Mouse (Mus musculus) midbrain, embryonic 15.5 days (tissue): ENCODE data around the gene Dennd6b. TPM values are rescaled to one million over a fixed set of nuclear protein-coding genes. Genes with fewer than 3 reads are reported as not detected.

Experiments
- ATAC-seq: fragments of 200-750 bp; cut with Nextera tagmentation; replicated peaks from 2 replicates; pipeline ENCODE4 v1.8.0; 2017; ENCODE audit warnings: moderate TSS enrichment
- H3K27ac ChIP-seq: fragments of 300-500 bp; sonication (generic); 2 replicates; pipeline ENCODE4 v1.5.1; 2015; ENCODE audit warnings: mild to moderate bottlenecking, inconsistent platforms
- H3K27me3 ChIP-seq: fragments of 300-500 bp; sonication (generic); replicated peaks from 2 replicates; pipeline ENCODE4 v1.6.1; 2015; ENCODE audit warnings: inconsistent platforms
- H3K36me3 ChIP-seq: fragments of 300-500 bp; sonication (generic); replicated peaks from 2 replicates; pipeline ENCODE4 v1.6.1; 2015; ENCODE audit warnings: inconsistent platforms
- H3K4me1 ChIP-seq: fragments of 300-500 bp; sonication (generic); 2 replicates; pipeline ENCODE4 v1.6.1; 2015; ENCODE audit warnings: inconsistent platforms
- H3K4me2 ChIP-seq: fragments of 300-500 bp; sonication (generic); 2 replicates; pipeline ENCODE4 v1.6.1; 2015; ENCODE audit warnings: inconsistent platforms, mild to moderate bottlenecking, moderate library complexity
- H3K4me3 ChIP-seq: fragments of 300-500 bp; sonication (generic); 2 replicates; pipeline ENCODE4 v1.5.1; 2015; ENCODE audit warnings: mild to moderate bottlenecking, inconsistent platforms
- H3K9ac ChIP-seq: fragments of 300-500 bp; sonication (generic); 2 replicates; pipeline ENCODE4 v1.6.1; 2015; ENCODE audit warnings: mild to moderate bottlenecking, inconsistent platforms
- H3K9me3 ChIP-seq: fragments of 300-500 bp; sonication (generic); 2 replicates; pipeline ENCODE4 v1.6.1; 2016; ENCODE audit warnings: inconsistent platforms
- WGBS: fragments of 180-500 bp; shearing (Covaris S2); methylation state at CpG from one replicate; pipeline ENCODE4 v1.1.7; 2015; ENCODE audit warnings: mixed read lengths; 5-methylcytosine and 5-hydroxymethylcytosine counted together
- polyA plus RNA-seq: library from polyadenylated mRNA; unstranded; fragments of >200 nt; fragmentation: Nextera tagmentation; extraction: Ambion mirVana; gene quantifications from 2 replicates; pipeline ENCODE4 v1.2.1, GENCODE M21; 2015

The Dennd6b gene
- polyA plus RNA-seq, 1 experiment from 2014 or later: 123 TPM

DNA sequence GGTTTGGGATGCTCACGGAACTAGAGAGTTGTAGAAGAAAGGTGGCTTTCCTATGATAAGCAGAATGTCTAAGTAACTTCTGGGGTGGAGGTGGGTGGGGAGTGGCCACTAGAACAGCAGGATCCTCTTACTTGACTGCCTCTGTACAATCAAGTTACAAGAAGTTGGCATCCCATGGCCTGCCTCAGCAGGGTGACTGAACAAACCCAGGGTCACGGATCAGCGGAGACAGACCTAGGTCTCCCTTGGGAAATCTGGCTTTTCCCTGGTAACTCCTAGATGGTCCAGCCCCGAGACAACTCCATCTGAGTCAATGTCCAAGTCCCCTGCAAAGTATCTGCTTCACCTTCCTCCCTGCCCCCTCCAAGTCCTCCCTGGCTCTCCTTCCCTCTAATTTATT lies 48.4 kb downstream of the Dennd6b start:
- 37% methylated on average over 4 of the region's 4 CpGs for WGBS
- Histone ChIP-seq H3K27ac (0 out of 2 replicates have a peak overlapping the region, but pooled peaks have one; percentile 91), H3K27me3 (no peaks in the 10 kb centered on the region)

DNA sequence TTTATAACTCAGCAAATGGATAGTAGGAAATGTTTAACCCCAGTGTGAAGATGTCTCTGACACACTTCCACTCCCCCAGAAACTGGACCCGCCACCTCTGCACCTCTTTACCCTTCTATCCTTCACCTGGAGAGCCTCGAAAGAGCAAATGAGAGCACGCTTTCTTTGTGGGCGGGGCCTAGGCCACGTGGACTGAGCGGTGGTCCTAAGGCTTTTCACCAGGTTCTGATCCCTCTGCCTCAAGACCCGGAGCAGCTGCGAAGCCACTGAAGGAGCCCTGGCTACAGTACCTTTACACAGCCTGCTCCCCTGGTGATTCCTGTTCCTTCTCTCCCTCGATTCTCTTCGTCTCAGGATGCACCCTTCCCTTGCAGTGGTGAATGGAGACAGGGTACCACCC lies 48.8 kb downstream of the Dennd6b start:
- peak overlapping the region; percentile 84 for H3K27ac ChIP-seq
- peaks cover 44% of the 10 kb centered on the region for H3K4me1 ChIP-seq
- 0 out of 2 replicates have a peak, but pooled peaks cover 4% of the 10 kb centered on the region for H3K36me3 ChIP-seq
- WGBS: 14% methylated on average over 10 of the region's 10 CpGs
- peak overlapping the region; percentile 93; the same call in 1 of the 2 replicates for H3K9ac ChIP-seq
- ATAC-seq: no peak
- no peaks in the 10 kb centered on the region for H3K27me3 ChIP-seq
- peak overlapping the region; percentile 71 for H3K4me2 ChIP-seq
- peak overlapping the region; percentile 89 for H3K4me3 ChIP-seq
- no peaks in the 10 kb centered on the region for H3K9me3 ChIP-seq

More for the DNA sequence above, 48.4 kb downstream of the Dennd6b start:
- H3K4me2 ChIP-seq: peak overlapping the region; percentile 71
- H3K9me3 ChIP-seq: no peaks in the 10 kb centered on the region
- ATAC-seq: no peak
- H3K4me1 ChIP-seq: peaks cover 46% of the 10 kb centered on the region
- H3K9ac ChIP-seq: peak overlapping the region; percentile 93
- 0 out of 2 replicates have a peak, but pooled peaks cover 4% of the 10 kb centered on the region for H3K36me3 ChIP-seq
- H3K4me3 ChIP-seq: peak overlapping the region; percentile 89

DNA sequence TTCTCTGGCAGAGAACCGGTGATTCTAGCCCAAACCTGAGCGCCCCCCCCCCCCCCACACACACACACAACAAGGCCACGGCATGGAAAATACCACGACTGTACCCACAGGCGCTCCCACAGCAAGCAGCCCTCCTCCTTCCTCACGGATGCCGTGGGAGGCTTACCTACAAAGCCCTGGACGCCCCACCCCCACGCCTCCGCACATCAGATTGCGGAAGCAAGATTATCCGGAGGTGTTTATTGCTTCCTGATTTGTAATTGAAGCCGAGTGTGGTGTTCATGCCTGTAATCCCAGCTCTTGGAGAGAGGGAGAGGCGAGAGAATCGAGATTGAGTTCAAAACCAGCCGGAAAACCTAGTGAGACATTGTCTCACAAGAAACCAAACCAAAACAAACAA lies 49.3 kb downstream of the Dennd6b start:
- WGBS: 6% methylated on average over 16 of the region's 16 CpGs
- Histone ChIP-seq H3K27me3 (no peaks in the 10 kb centered on the region), H3K4me3 (peak overlapping the region; percentile 89), H3K9ac (peak overlapping the region; percentile 64), H3K27ac (peak overlapping the region; percentile 84), H3K4me1 (peaks cover 40% of the 10 kb centered on the region), H3K4me2 (peak overlapping the region; percentile 71), H3K9me3 (no peaks in the 10 kb centered on the region), H3K36me3 (0 out of 2 replicates have a peak, but pooled peaks cover 4% of the 10 kb centered on the region)
- peak; percentile 7; the same call in 1 of the 2 replicates for ATAC-seq

DNA sequence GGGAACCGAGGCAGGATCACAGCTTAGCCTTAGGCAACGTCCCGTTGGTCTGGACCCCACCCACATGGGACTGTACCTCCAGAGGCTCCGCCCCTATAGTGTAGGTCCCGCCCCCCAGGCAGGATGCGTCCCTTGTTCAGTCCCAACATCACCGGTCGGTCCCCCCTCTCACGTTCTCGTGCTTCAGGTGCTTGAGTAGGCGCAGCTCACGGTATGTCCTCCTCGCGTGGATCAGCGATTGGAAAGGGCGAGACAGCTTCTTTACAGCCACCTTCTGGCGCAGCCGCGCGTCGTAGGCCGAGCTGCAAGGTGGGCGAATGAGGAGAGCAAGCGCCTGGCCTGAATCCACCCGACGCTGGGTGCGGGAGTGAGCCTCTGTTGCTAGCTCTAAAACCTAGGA lies 49.8 kb downstream of the Dennd6b start:
- H3K36me3 ChIP-seq: 0 out of 2 replicates have a peak, but pooled peaks cover 4% of the 10 kb centered on the region
- H3K9ac ChIP-seq: peak overlapping the region; percentile 64
- no peaks in the 10 kb centered on the region for H3K9me3 ChIP-seq
- peak overlapping the region; percentile 71 for H3K4me2 ChIP-seq
- peak overlapping the region; percentile 89 for H3K4me3 ChIP-seq
- WGBS: 6% methylated on average over 27 of the region's 27 CpGs
- H3K4me1 ChIP-seq: peaks cover 40% of the 10 kb centered on the region
- no peaks in the 10 kb centered on the region for H3K27me3 ChIP-seq
- peak; percentile 45 for ATAC-seq
- H3K27ac ChIP-seq: peak overlapping the region; percentile 84

DNA sequence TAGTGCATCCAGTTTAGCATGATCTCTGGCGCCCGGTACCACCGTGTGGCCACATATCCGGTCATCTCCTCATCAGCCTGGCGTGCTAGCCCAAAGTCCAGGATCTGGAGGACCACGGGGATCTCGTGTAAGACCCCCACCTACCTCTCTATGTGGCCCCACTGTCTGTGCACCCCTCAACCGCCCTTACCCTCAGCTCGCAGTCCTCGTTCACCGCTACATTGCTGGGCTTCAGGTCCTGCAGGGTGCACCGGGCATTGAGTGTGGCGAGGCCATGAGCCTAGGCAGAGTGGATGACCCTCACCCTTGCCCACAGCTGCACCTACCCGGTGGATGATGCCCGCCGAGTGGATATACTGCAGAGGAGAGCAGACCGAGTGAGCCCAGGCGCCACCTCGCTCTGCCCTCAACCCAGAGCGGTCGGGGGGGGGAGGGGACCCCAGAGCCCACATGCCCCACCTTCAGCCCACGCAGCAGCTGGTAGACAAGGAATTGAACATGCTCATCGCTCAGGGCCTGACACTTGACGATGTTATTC lies 50.4 kb downstream of the Dennd6b start:
- 81% methylated on average over 24 of the region's 24 CpGs for WGBS
- Histone ChIP-seq H3K9ac (peak overlapping the region; percentile 64; the same call in 1 of the 2 replicates), H3K4me2 (peak overlapping the region; percentile 71), H3K27me3 (no peaks in the 10 kb centered on the region), H3K4me3 (peak overlapping the region; percentile 89), H3K36me3 (0 out of 2 replicates have a peak, but pooled peaks cover 4% of the 10 kb centered on the region), H3K4me1 (peaks cover 40% of the 10 kb centered on the region), H3K27ac (no peak overlapping the region), H3K9me3 (no peaks in the 10 kb centered on the region)
- no peak for ATAC-seq

DNA sequence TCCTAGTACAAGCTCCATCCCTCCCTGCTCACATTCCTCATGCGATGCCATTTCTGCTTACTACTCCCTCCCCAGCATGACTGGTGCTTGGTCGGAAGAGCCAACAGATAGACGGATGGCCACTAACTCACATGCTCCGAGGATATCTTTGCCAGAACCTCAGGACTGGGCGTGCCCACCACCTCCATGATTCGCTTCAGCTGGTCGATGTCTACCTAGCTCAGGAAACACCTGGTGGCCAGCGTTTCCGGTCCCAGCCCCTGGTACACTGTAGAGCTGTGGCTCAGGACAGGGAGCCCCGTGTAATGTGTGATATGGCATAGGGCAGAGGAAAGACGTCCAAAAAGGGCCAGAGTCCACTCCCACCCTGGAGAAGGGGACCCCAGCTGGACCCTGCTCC lies 51.3 kb downstream of the Dennd6b start:
- H3K4me2 ChIP-seq: no peak overlapping the region
- H3K9me3 ChIP-seq: no peaks in the 10 kb centered on the region
- no peak overlapping the region for H3K4me3 ChIP-seq
- H3K27me3 ChIP-seq: no peaks in the 10 kb centered on the region
- ATAC-seq: no peak
- peaks cover 42% of the 10 kb centered on the region for H3K4me1 ChIP-seq
- 0 out of 2 replicates have a peak, but pooled peaks cover 4% of the 10 kb centered on the region for H3K36me3 ChIP-seq
- WGBS: 95% methylated on average over 11 of the region's 11 CpGs
- H3K27ac ChIP-seq: no peak overlapping the region
- no peak overlapping the region for H3K9ac ChIP-seq

DNA sequence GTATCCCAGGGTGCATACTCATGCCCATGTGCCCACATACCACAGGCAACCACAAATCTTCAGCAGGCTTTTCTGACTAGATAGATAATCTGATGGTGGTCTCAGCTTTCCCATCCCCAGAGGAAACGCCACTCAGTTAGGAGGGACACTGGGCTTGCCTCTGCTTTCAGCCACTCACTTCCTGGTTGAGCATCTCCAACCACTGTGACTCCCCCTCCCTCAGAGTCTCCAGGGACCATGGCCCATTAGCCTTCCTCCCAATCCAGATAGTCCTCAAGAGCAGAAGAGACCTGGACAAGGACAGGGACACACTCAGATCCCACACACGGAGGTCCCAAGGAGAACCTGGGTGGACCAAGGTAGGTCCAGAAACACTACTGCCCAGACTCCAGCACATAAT lies 53.2 kb downstream of the Dennd6b start:
- H3K27ac ChIP-seq: no peak overlapping the region
- no peak overlapping the region for H3K4me2 ChIP-seq
- no peaks in the 10 kb centered on the region for H3K27me3 ChIP-seq
- 84% methylated on average over 2 of the region's 2 CpGs for WGBS
- H3K4me3 ChIP-seq: no peak overlapping the region
- no peak for ATAC-seq
- H3K9ac ChIP-seq: no peak overlapping the region
- H3K36me3 ChIP-seq: 0 out of 2 replicates have a peak, but pooled peaks cover 4% of the 10 kb centered on the region
- H3K4me1 ChIP-seq: peaks cover 38% of the 10 kb centered on the region
- no peaks in the 10 kb centered on the region for H3K9me3 ChIP-seq

DNA sequence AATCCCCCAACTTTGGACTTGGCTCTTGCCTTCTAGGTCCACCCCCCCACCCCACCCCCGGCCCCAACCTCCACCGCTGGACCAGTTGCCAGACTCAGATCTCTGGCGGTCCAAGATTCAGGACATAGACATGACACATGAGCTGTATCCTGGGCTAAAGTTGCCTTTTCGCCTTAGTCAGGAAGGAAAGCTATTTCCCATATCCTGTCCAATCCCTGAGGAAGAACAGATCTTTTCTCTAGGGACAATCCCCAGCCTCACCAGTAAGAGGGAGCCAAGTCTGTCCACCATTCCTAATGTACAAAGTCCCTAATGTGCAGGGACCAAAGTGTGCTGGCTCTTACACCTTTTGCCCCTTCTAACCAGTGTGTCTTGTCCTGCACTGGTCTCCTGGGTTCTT lies 54.4 kb downstream of the Dennd6b start:
- Histone ChIP-seq H3K4me3 (no peak overlapping the region), H3K4me2 (no peak overlapping the region), H3K9me3 (no peaks in the 10 kb centered on the region), H3K27me3 (no peaks in the 10 kb centered on the region), H3K27ac (no peak overlapping the region), H3K4me1 (peaks cover 26% of the 10 kb centered on the region), H3K9ac (no peak overlapping the region), H3K36me3 (0 out of 2 replicates have a peak, but pooled peaks cover 4% of the 10 kb centered on the region)
- ATAC-seq: no peak
- WGBS: 77% methylated on average over 4 of the region's 4 CpGs

DNA sequence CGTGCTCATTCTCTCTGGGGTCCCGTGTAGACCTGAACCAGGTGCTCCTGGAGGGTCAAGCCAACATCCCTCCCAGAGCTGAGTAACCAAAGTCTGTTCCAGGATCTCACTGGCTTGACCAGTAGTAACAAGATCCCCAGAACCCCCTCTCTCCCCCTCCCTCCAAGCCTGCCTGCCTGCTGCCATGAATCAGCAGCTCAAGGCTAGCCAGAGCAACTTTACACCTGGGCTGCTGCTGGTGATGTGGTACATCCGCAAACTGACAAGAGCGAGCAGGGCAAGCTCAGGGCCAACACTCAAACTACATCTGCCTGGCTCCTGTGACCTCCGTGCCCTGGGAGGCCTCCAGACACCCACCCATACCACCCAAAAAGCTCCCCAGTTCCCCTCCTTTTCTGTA lies 54.9 kb downstream of the Dennd6b start:
- Histone ChIP-seq H3K36me3 (0 out of 2 replicates have a peak, but pooled peaks cover 4% of the 10 kb centered on the region), H3K27ac (no peak overlapping the region), H3K4me3 (no peak overlapping the region), H3K9me3 (no peaks in the 10 kb centered on the region), H3K9ac (no peak overlapping the region), H3K27me3 (no peaks in the 10 kb centered on the region), H3K4me2 (peak overlapping the region; percentile 99; the same call in 1 of the 2 replicates), H3K4me1 (peaks cover 22% of the 10 kb centered on the region)
- no peak for ATAC-seq
- WGBS: 24% methylated on average over 5 of the region's 5 CpGs

DNA sequence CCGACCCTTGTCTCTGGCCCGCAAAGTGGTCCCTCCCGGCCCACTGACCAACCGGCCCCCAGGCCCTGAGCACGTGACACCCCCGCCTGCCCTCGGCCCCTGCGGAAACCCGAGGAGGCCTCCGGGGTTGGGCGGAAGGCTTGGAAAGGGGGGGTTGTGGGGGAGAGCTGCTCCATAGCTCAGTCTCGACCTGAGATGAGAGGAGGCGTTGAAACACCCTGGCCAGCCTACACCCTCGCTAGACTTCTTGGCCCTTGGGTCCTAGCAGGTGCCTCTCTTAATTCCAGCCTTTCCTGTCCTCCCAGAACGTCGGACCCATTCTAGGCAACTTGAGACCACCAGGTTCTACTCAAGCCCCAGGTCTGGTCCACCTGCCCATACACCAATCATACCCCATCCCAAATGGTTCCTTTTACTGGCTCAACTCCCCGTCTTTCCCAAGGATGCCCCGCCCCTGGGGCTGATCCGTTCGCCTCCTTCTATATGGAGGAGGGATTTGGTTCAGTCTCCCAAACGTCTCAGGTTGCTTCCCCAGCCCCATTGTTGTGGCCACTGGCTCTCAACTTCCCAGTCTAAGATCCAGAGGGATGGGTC lies 55.5 kb downstream of the Dennd6b start, which contains the start of gene Mapk12:
Mapk12 (minus strand) TSS at position 45 of the 594 bp plus-strand sequence.
- Histone ChIP-seq H3K9ac (peak within 1 kb of the TSS; percentile 53), H3K4me3 (peak within 1 kb of the TSS; percentile 49), H3K9me3 (no peaks in the 10 kb centered on the region), H3K36me3 (0 out of 2 replicates have a peak, but pooled peaks cover 4% of the 10 kb centered on the region), H3K4me1 (peaks cover 15% of the 10 kb centered on the region), H3K4me2 (peak within 1 kb of the TSS; percentile 99), H3K27ac (no peak within 1 kb of the TSS), H3K27me3 (no peaks in the 10 kb centered on the region)
- under 1% methylated on average over 21 of the region's 21 CpGs for WGBS
- peak; percentile 34 for ATAC-seq

DNA sequence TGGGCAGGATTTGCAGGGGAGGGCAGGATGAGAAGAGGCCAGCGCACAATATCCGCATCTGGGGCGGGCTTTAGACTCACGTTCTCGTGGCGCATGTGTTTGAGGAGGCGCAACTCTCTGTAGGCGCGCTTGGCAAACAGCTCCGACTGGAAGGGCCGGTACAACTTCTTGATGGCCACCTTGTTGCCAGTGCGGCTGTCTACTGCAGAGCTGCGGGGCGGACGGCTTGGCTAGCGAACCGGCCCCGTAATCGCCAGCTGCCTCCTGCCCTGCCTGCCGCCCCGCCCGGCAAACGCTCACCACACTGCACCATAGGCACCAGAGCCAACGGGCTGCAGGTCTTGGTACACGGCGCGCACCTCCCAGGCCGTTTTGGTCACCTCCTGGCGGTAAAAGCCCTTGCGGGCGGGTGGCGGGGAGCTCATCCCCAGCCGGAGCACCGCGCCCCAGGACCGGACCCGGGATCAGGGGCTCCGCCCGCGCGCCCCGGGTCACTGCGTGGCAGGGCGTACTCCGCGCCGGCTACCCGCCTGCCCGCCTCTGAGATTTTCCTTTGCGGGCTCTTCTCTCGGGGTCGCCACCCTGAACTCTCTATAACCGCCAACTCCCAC lies 56.1 kb downstream of the Dennd6b start:
- Histone ChIP-seq H3K4me2 (peak overlapping the region; percentile 99), H3K27me3 (no peaks in the 10 kb centered on the region), H3K9ac (peak overlapping the region; percentile 53), H3K4me3 (peak overlapping the region; percentile 49), H3K4me1 (peaks cover 15% of the 10 kb centered on the region), H3K27ac (no peak overlapping the region), H3K9me3 (no peaks in the 10 kb centered on the region), H3K36me3 (0 out of 2 replicates have a peak, but pooled peaks cover 4% of the 10 kb centered on the region)
- ATAC-seq: peak; percentile 34
- under 1% methylated on average over 53 of the region's 53 CpGs for WGBS

DNA sequence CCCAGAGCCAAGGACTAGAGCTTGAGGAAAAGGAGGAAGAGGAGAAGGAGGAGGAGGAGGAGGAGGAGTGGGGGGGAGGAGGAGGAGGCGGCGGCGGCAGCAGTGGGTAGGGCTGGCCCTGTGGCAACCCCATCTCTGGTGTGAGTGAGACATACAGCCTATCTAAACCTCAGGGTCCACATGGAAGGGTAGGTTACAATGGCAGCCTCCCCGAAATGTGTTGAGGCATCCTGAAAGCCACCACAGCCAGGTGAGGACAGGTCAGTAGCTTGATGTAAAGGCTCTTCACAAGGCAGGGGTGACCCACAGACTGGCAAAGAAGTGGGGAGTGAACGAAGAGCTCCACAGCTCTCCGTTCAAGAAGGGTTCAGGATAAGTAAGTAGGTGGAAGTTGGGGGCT lies 57.8 kb downstream of the Dennd6b start:
- Histone ChIP-seq H3K9ac (no peak overlapping the region), H3K4me3 (no peak overlapping the region), H3K4me1 (peaks cover 15% of the 10 kb centered on the region), H3K27ac (no peak overlapping the region), H3K4me2 (no peak overlapping the region), H3K27me3 (no peaks in the 10 kb centered on the region), H3K9me3 (no peaks in the 10 kb centered on the region), H3K36me3 (no peaks in the 10 kb centered on the region)
- WGBS: 95% methylated on average over 6 of the region's 6 CpGs
- no peak for ATAC-seq
